Comparison of ENCODE assay signal across 9 mouse cellular contexts in the genomic region with DNA sequence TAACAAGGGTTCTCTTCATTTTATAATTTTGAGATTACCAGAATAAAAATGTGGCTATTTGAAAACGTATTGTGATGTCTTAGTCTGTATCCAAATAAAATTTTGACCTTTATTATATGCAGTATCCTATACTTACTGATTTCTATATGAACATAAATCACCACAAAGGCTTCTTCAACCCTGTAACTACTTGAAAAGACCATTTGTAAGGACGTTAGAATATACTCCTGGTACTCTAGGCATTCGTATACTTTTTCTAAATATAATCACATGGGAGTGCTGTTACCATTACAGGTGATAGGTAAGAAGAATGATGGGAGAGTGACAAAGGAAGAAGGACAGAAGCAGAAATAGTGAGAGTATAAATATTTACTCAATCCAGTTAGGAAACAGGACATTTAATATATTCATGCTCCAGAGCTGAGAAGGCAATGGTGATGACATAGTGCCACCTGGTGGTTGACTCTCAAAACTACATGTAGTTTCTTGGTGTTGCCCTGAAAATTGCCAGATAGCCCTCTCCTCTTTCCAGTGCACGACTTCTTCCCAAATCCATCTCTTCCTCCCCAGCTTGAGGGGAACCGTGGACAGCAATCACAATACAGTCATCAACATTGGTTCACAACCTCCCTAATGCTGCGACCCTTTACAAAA. TPM values are rescaled to one million over a fixed set of nuclear protein-coding genes. Genes with fewer than 3 reads are reported as not detected.
A peak's percentile ranks its signal among the peaks of the same experiment; 100 is the strongest.
DNase-seq lines count a peak whose midpoint lies in the region; ATAC-seq lines count a peak whose summit lies in the region.
"Had no signal": no experiment of that assay in that cellular context is flagged by ENCODE, and none has a peak within 500 bp of the region (broad histone marks: within the 10 kb centered on the region; RNA-seq: fewer than 3 reads in every experiment).

No protein-coding gene starts in this region.

- H3K4me3 ChIP-seq in intestine, embryonic 14.5 days (ENCODE audit: low read depth, low read length): no peak overlapping the region
- no peak overlapping the region for H3K4me3 ChIP-seq in midbrain, embryonic 11.5 days (ENCODE audit: low read depth, low read length)
- H3K4me3 ChIP-seq: embryonic facial prominence, embryonic 13.5 days had no signal

- WGBS in intestine, embryonic 14.5 days: 34% methylated on average over 6 of the region's 6 CpGs
- WGBS in midbrain, embryonic 11.5 days: 43% methylated on average over 6 of the region's 6 CpGs

- peak; percentile 38; the same call in 1 of the 2 replicates for ATAC-seq in intestine, embryonic 14.5 days (replicated peaks; ENCODE audit: low FRiP score, low TSS enrichment, low read depth)
- ATAC-seq in midbrain, embryonic 11.5 days (ENCODE audit: low FRiP score): peak; percentile 54

- no peaks in the 10 kb centered on the region for H3K9me3 ChIP-seq in intestine, embryonic 14.5 days (ENCODE audit: control insufficient read depth, low read length)
- H3K9me3 ChIP-seq in midbrain, embryonic 11.5 days (ENCODE audit: control insufficient read depth, low read length): no peaks in the 10 kb centered on the region
- H3K9me3 ChIP-seq: embryonic facial prominence, embryonic 13.5 days had no signal

- H3K27ac ChIP-seq in intestine, embryonic 14.5 days (ENCODE audit: low read depth): no peak overlapping the region
- no peak overlapping the region for H3K27ac ChIP-seq in midbrain, embryonic 11.5 days (ENCODE audit: low read depth, low read length)
- H3K27ac ChIP-seq: embryonic facial prominence, embryonic 13.5 days had no signal

- no peak overlapping the region for H3K9ac ChIP-seq in intestine, embryonic 14.5 days (ENCODE audit: low read length)
- H3K9ac ChIP-seq in midbrain, embryonic 11.5 days (ENCODE audit: low read length): no peak overlapping the region
- H3K9ac ChIP-seq: embryonic facial prominence, embryonic 13.5 days had no signal

- no peaks in the 10 kb centered on the region for H3K27me3 ChIP-seq in intestine, embryonic 14.5 days (replicated peaks; ENCODE audit: control insufficient read depth, insufficient read depth, low read length)
- H3K27me3 ChIP-seq in midbrain, embryonic 11.5 days (ENCODE audit: control insufficient read depth, insufficient read depth, low read length): no peaks in the 10 kb centered on the region
- H3K27me3 ChIP-seq: embryonic facial prominence, embryonic 13.5 days had no signal

- H3K4me2 ChIP-seq in intestine, embryonic 14.5 days (ENCODE audit: low read length): no peak overlapping the region
- no peak overlapping the region for H3K4me2 ChIP-seq in midbrain, embryonic 11.5 days
- H3K4me2 ChIP-seq: embryonic facial prominence, embryonic 13.5 days had no signal

- DNase-seq in 3T3-L1 (ENCODE audit: low read depth, low spot score): peak; percentile 80
- peak; percentile 30 for DNase-seq in Muller cell, postnatal 12 days (ENCODE audit: inconsistent ontology term)
- peak; percentile 55 for DNase-seq in cerebellum, adult 8-10 months
- DNase-seq in frontal cortex, adult 2 months (ENCODE audit: extremely low spot score in 1 of 2, low spot score in 1 of 2): peak; percentile 34 to 85
- DNase-seq in intestine, embryonic 14.5 days (ENCODE audit: low spot score): peak; percentile 76
- DNase-seq in left cerebral cortex, adult 18-20 months (ENCODE audit: low spot score in 2 of 2): peak; percentile 49 to 69
- DNase-seq in midbrain, embryonic 11.5 days (ENCODE audit: low spot score, missing footprints): peak; percentile 95
- peak; percentile 10 to 44 for DNase-seq in spleen, postnatal 10 days (ENCODE audit: low spot score in 2 of 2)

- H3K4me1 ChIP-seq in intestine, embryonic 14.5 days (replicated peaks; ENCODE audit: control insufficient read depth, insufficient read depth, low read length): no peaks in the 10 kb centered on the region
- peaks cover 16% of the 10 kb centered on the region for H3K4me1 ChIP-seq in midbrain, embryonic 11.5 days (ENCODE audit: control insufficient read depth, insufficient read depth, low read length)

- H3K36me3 ChIP-seq in intestine, embryonic 14.5 days (ENCODE audit: control insufficient read depth, insufficient read depth, low read length): no peaks in the 10 kb centered on the region
- no peaks in the 10 kb centered on the region for H3K36me3 ChIP-seq in midbrain, embryonic 11.5 days (ENCODE audit: control insufficient read depth, insufficient read depth, low read length)
- H3K36me3 ChIP-seq: embryonic facial prominence, embryonic 13.5 days had no signal

RNA-seq across cellular contexts. Expression of a gene that starts 14.1 kb away (rescaled TPM):
- polyA plus RNA-seq in frontal cortex, adult 2 months (2012; rRNA removed): 24.2 and 24.8 TPM in 2 replicates
- polyA plus RNA-seq in intestine, embryonic 14.5 days (2014; fragmentation: Nextera tagmentation; extraction: Ambion mirVana): 78.8 and 91.0 TPM in 2 replicates
- 10 to 100 TPM; 15.1 to 20.5 TPM for total RNA-seq in left cerebral cortex, adult 18-20 months (2021)
- polyA plus RNA-seq in midbrain, embryonic 11.5 days (2014; fragmentation: Nextera tagmentation; extraction: Ambion mirVana): 63.1 and 71.8 TPM in 2 replicates

Comparison
In these comparisons a context has a peak if more than half of its experiments do, and no peak if none do; other contexts are left out.
1. DNase-seq: peak in every context shown above with its lines; median percentile 95 in midbrain, embryonic 11.5 days; 80 in 3T3-L1; 76 in intestine, embryonic 14.5 days; 60 in frontal cortex, adult 2 months; 59 in left cerebral cortex, adult 18-20 months; 55 in cerebellum, adult 8-10 months; 30 in Muller cell, postnatal 12 days; 27 in spleen, postnatal 10 days.